Mouse (Mus musculus) liver, embryonic 16.5 days (tissue): ENCODE measurements at regions not wholly inside any gene's neighbourhood (a gene's known extent, or its start where the extent isn't known, plus 50 kb on each side); places are given as distances from the start of the nearest gene placed in this dataset.

Experiments
- ATAC-seq: fragments of 200-750 bp; cut with Nextera tagmentation; 2 replicates; pipeline ENCODE4 v1.8.0; 2017; ENCODE audit warnings: low read depth, mild to moderate bottlenecking, moderate number of reproducible peaks, moderate library complexity
- H3K27ac ChIP-seq: fragments of 300-500 bp; sonication (generic); 2 replicates; pipeline ENCODE4 v1.5.1; 2014; ENCODE audit warnings: mild to moderate bottlenecking, low read length
- H3K27me3 ChIP-seq: fragments of 300-500 bp; sonication (generic); 2 replicates; pipeline ENCODE4 v1.6.1; 2014; ENCODE audit warnings: low read depth, low read length, mixed read lengths; ENCODE audit not compliant: control insufficient read depth, insufficient read depth
- H3K36me3 ChIP-seq: fragments of 300-500 bp; sonication (generic); 2 replicates; pipeline ENCODE4 v1.6.1; 2014; ENCODE audit warnings: mild to moderate bottlenecking; ENCODE audit not compliant: control insufficient read depth, insufficient read depth
- H3K4me1 ChIP-seq: fragments of 300-500 bp; sonication (generic); 2 replicates; pipeline ENCODE4 v1.6.1; 2014; ENCODE audit warnings: low read depth, low read length, mixed read lengths; ENCODE audit not compliant: control insufficient read depth
- H3K4me2 ChIP-seq: fragments of 300-500 bp; sonication (generic); 2 replicates; pipeline ENCODE4 v1.6.1; 2014; ENCODE audit warnings: low read depth, low read length, mixed read lengths
- H3K4me3 ChIP-seq: fragments of 300-500 bp; sonication (generic); 2 replicates; pipeline ENCODE4 v1.5.1; 2014; ENCODE audit warnings: low read depth, mild to moderate bottlenecking, low read length
- H3K9ac ChIP-seq: fragments of 300-500 bp; sonication (generic); 2 replicates; pipeline ENCODE4 v1.6.1; 2014; ENCODE audit warnings: low read depth, low read length
- H3K9me3 ChIP-seq: fragments of 300-500 bp; sonication (generic); replicated peaks from 2 replicates; pipeline ENCODE4 v1.6.1; 2016; ENCODE audit warnings: low read length; ENCODE audit not compliant: control insufficient read depth
- WGBS: fragments of 180-500 bp; shearing (Covaris S2); extraction: QIAGEN DNeasy Blood & Tissue Kit; methylation state at CpG from one replicate; pipeline ENCODE4 v1.1.7; 2014; ENCODE audit not compliant: insufficient replicate concordance; 5-methylcytosine and 5-hydroxymethylcytosine counted together

- Histone ChIP-seq H3K27ac (no peak overlapping the region), H3K9me3 (no peaks in the 10 kb centered on the region), H3K4me1 (no peaks in the 10 kb centered on the region), H3K36me3 (no peaks in the 10 kb centered on the region), H3K9ac (no peak overlapping the region), H3K4me2 (no peak overlapping the region), H3K27me3 (no peaks in the 10 kb centered on the region), H3K4me3 (no peak overlapping the region)
- WGBS = 62% methylated on average over 7 of the region's 7 CpGs
- no peak for ATAC-seq
These were observed 273.1 kb upstream of the Mmadhc start for GRCm38 (mm10) chr2:50569502-50570285.

GRCm38 (mm10) chr2:50568777-50569501 lies 272.3 kb upstream of the Mmadhc start:
- no peak overlapping the region for H3K4me3 ChIP-seq
- no peaks in the 10 kb centered on the region for H3K4me1 ChIP-seq
- no peaks in the 10 kb centered on the region for H3K36me3 ChIP-seq
- H3K27me3 ChIP-seq = no peaks in the 10 kb centered on the region
- no peak overlapping the region for H3K4me2 ChIP-seq
- H3K9me3 ChIP-seq = no peaks in the 10 kb centered on the region
- H3K27ac ChIP-seq = no peak overlapping the region
- no peak overlapping the region for H3K9ac ChIP-seq
- ATAC-seq = no peak
- 60% methylated on average over 8 of the region's 8 CpGs for WGBS

GRCm38 (mm10) chr2:50567542-50567941 lies 270.9 kb upstream of the Mmadhc start:
- H3K9ac ChIP-seq = no peak overlapping the region
- H3K4me2 ChIP-seq = no peak overlapping the region
- H3K4me1 ChIP-seq = no peaks in the 10 kb centered on the region
- no peaks in the 10 kb centered on the region for H3K36me3 ChIP-seq
- no peak overlapping the region for H3K4me3 ChIP-seq
- 40% methylated on average over 1 of the region's 1 CpGs for WGBS
- H3K27ac ChIP-seq = no peak overlapping the region
- no peak for ATAC-seq
- no peaks in the 10 kb centered on the region for H3K27me3 ChIP-seq
- no peaks in the 10 kb centered on the region for H3K9me3 ChIP-seq

DNA sequence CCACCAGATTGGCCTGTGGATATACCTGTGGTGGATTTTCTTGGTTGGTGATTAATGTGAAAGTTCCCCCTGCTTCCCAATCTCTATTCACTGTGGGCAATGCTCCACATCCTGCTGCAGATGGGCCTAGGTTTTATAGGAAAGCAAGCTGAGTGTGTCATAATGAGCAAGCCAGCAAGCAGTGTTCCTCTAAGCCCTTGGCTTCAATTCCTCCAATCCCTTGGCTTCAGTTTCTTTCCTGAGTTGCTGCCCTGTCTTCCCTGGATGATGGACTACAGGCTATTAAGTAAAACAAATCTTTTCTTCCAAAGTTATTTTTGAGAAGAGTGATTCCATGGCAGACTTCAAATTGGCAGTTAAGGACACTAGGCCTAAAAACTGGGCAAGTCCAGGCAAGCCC lies 257.4 kb upstream of the Mmadhc start:
- Histone ChIP-seq H3K4me2 (no peak overlapping the region), H3K4me1 (no peaks in the 10 kb centered on the region), H3K4me3 (no peak overlapping the region), H3K9me3 (no peaks in the 10 kb centered on the region), H3K36me3 (no peaks in the 10 kb centered on the region), H3K27ac (no peak overlapping the region), H3K9ac (no peak overlapping the region), H3K27me3 (no peaks in the 10 kb centered on the region)
- no peak for ATAC-seq

DNA sequence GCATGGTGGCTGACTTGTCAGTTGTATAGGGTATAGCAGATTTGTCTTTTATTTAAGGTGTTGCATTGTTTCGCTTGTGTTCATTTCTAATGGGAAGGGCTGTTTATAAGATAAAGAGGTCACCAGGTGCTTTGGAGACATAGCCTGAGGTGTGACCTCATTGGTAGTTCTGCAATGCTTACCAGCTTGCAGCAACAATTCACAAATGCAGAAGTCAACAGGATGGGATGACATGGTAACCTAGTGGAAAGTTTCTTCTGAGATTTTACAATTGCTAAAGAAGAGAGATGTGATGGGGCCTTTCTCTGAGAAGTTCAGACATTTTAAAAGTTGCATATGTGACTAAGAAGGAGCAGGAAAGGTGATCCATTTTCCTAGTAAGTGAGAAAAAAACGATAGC lies 255.8 kb upstream of the Mmadhc start:
- no peak overlapping the region for H3K4me2 ChIP-seq
- ATAC-seq = no peak
- no peaks in the 10 kb centered on the region for H3K9me3 ChIP-seq
- H3K27me3 ChIP-seq = no peaks in the 10 kb centered on the region
- H3K4me3 ChIP-seq = no peak overlapping the region
- H3K27ac ChIP-seq = no peak overlapping the region
- 48% methylated on average over 2 of the region's 2 CpGs for WGBS
- H3K4me1 ChIP-seq = no peaks in the 10 kb centered on the region
- H3K9ac ChIP-seq = no peak overlapping the region
- H3K36me3 ChIP-seq = no peaks in the 10 kb centered on the region

- Histone ChIP-seq H3K9ac (no peak overlapping the region), H3K9me3 (no peaks in the 10 kb centered on the region), H3K27me3 (no peaks in the 10 kb centered on the region), H3K27ac (no peak overlapping the region), H3K4me3 (no peak overlapping the region), H3K36me3 (no peaks in the 10 kb centered on the region), H3K4me2 (no peak overlapping the region), H3K4me1 (no peaks in the 10 kb centered on the region)
- 56% methylated on average over 8 of the region's 8 CpGs for WGBS
- ATAC-seq = no peak
These were observed 253.3 kb upstream of the Mmadhc start for GRCm38 (mm10) chr2:50549871-50550270.

DNA sequence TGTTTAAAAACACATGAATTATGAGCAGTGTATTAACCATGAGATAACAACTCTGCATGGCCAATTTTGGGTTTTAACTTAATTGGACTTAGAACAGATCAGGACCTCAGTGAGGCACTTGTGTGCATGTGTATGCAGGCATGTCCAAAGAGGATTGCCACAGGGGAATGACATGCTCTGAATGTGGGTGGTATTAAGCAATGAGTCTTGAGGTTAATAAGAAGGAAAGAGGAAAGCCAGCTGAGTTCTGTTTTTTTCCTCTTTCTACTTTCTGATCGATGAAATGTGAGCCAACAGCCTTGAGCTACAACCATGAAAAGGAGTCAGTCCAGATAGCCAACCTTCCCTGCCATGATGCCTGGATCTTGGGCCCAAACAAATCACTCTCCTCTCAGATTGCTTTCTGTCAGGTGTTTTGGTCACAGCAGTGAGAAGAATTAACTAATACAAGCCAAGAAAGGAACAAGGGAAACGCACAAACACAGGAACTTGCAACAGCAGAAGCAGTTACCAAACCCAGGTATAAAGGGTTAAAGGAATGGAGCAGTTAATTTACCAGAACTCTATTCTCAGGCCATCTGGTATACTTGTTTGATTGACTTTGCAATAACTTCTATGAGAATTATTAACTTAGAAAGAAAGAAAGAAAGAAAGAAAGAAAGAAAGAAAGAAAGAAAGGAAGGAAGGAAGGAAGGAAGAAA lies 243.3 kb upstream of the Mmadhc start:
- ATAC-seq = no peak; the same call in 1 of the 2 replicates
- H3K4me2 ChIP-seq = no peak overlapping the region
- no peak overlapping the region for H3K4me3 ChIP-seq
- H3K9me3 ChIP-seq = no peaks in the 10 kb centered on the region
- no peaks in the 10 kb centered on the region for H3K4me1 ChIP-seq
- WGBS = 45% methylated on average over 2 of the region's 2 CpGs
- H3K27me3 ChIP-seq = no peaks in the 10 kb centered on the region
- H3K27ac ChIP-seq = no peak overlapping the region
- H3K9ac ChIP-seq = no peak overlapping the region
- H3K36me3 ChIP-seq = no peaks in the 10 kb centered on the region

- no peaks in the 10 kb centered on the region for H3K27me3 ChIP-seq
- no peak overlapping the region for H3K4me2 ChIP-seq
- no peaks in the 10 kb centered on the region for H3K4me1 ChIP-seq
- 51% methylated on average over 5 of the region's 5 CpGs for WGBS
- no peak overlapping the region for H3K27ac ChIP-seq
- ATAC-seq = no peak
- no peak overlapping the region for H3K4me3 ChIP-seq
- no peak overlapping the region for H3K9ac ChIP-seq
- no peaks in the 10 kb centered on the region for H3K9me3 ChIP-seq
- H3K36me3 ChIP-seq = no peaks in the 10 kb centered on the region
These were observed 241.5 kb upstream of the Mmadhc start for GRCm38 (mm10) chr2:50538068-50538467.
